Mouse (Mus musculus) cortical plate, adult 2 months (tissue): ENCODE data around the gene Rbl2.

Experiments used
- CTCF ChIP-seq: fragments of 200-500 bp; IDR thresholded peaks from 2 replicates; pipeline ENCODE4 v1.5.1; 2011; ENCODE audit warnings: mild to moderate bottlenecking, control low read depth, low read length; ENCODE audit not compliant: insufficient read depth; ENCODE audit errors: extremely low read depth
- POLR2A ChIP-seq: fragments of 200-500 bp; IDR thresholded peaks from 2 replicates; pipeline ENCODE4 v1.6.1; 2011; ENCODE audit warnings: mild to moderate bottlenecking, low read length, control low read depth; ENCODE audit not compliant: insufficient read depth; ENCODE audit errors: extremely low read depth

GRCm38 (mm10) chr8:91046370-91046769 lies 23.5 kb upstream of the Rbl2 start:
- TF ChIP-seq CTCF (no peak), POLR2A (no peak)
